31 mouse cellular contexts compared by ENCODE assay signal in the genomic region with DNA sequence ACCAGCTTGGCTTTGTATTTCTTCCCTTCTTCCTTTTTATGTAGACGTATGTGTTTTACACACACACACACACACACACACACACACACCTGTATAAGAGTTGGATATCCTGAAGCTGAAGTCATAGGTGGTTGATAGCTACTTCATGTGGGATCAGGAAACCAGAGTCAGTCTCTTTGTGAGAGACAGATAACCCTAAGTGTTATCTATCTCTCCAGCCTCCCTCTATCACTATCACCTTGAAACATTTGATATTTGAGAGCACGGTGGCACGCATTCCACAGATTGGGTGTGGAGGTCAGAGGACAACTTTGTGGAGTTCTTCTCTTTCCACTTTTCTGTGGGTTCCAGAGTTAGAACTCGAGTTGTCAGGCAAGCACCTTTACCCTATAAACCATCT. TPM values are rescaled to one million over a fixed set of nuclear protein-coding genes. Genes with fewer than 3 reads are reported as not detected.
A peak's percentile ranks its signal among the peaks of the same experiment; 100 is the strongest.
DNase-seq lines count a peak whose midpoint lies in the region; ATAC-seq and TF ChIP-seq lines count a peak whose summit lies in the region.
"Had no signal": no experiment of that assay in that cellular context is flagged by ENCODE, and none has a peak within 500 bp of the region (broad histone marks: within the 10 kb centered on the region; RNA-seq: fewer than 3 reads in every experiment).

No protein-coding gene starts in this region.

- 46% methylated on average over 4 of the region's 4 CpGs for WGBS in stomach, embryonic 16.5 days
- WGBS in stomach, postnatal 0 days, result 52% methylated on average over 4 of the region's 4 CpGs
- WGBS in intestine, embryonic 15.5 days, result 43% methylated on average over 4 of the region's 4 CpGs
- 22% methylated on average over 4 of the region's 4 CpGs for WGBS in small intestine, adult 2 months

- no peak for DNase-seq in stomach, postnatal 0 days (ENCODE audit: low spot score)
- no peak for DNase-seq in layer of hippocampus, postnatal 25 days (ENCODE audit: extremely low spot score in 1 of 2, low spot score in 1 of 2)
- DNase-seq in layer of hippocampus, postnatal 10 days (ENCODE audit: low spot score in 2 of 2), result no peak
- DNase-seq: adrenal gland, postnatal 10 days; adrenal gland, postnatal 36 days; cerebellum, adult 18-20 months; cerebellum, adult 9-10 months; cerebellum, postnatal 14 days; gastrocnemius, postnatal 10 days; gastrocnemius, postnatal 36 days; heart, adult 2 months; heart, postnatal 14 days; heart, postnatal 4 days had no signal

- ATAC-seq in stomach, embryonic 16.5 days (ENCODE audit: insufficient read depth, low FRiP score), result no peak
- no peak for ATAC-seq in stomach, postnatal 0 days (ENCODE audit: low FRiP score, low TSS enrichment)
- ATAC-seq in intestine, embryonic 15.5 days, result peak; percentile 50
- ATAC-seq: CD4-positive, CD25-positive, alpha-beta regulatory T cell, adult 4 months; forebrain, embryonic 13.5 days; forebrain, embryonic 16.5 days; Patski had no signal

- H3K27me3 ChIP-seq in stomach, embryonic 16.5 days (ENCODE audit: control insufficient read depth, insufficient read depth, low read length), result peaks cover 53% of the 10 kb centered on the region
- H3K27me3 ChIP-seq in stomach, postnatal 0 days (ENCODE audit: control insufficient read depth, insufficient read depth, low read length), result peaks cover 12% of the 10 kb centered on the region; the same call in 1 of the 2 replicates
- H3K27me3 ChIP-seq in intestine, embryonic 15.5 days (replicated peaks), result peaks cover 40% of the 10 kb centered on the region
- no peaks in the 10 kb centered on the region for H3K27me3 ChIP-seq in small intestine, adult 2 months (ENCODE audit: control insufficient read depth, insufficient read depth, low read length)

- H3K27ac ChIP-seq in stomach, embryonic 16.5 days (ENCODE audit: low read length), result 0 out of 2 replicates have a peak overlapping the region, but pooled peaks have one; percentile 4
- no peak overlapping the region for H3K27ac ChIP-seq in stomach, postnatal 0 days (replicated peaks)
- peak overlapping the region; percentile 69 for H3K27ac ChIP-seq in intestine, embryonic 15.5 days
- H3K27ac ChIP-seq in small intestine, adult 2 months (ENCODE audit: insufficient read depth, low read depth, low read length), result peak overlapping the region; percentile 87
- H3K27ac ChIP-seq: forebrain, embryonic 10.5 days; forebrain, embryonic 13.5 days; heart, adult 2 months; heart, embryonic 10.5 days; heart, embryonic 13.5 days; hindbrain, embryonic 14.5 days had no signal

- H3K9me3 ChIP-seq in stomach, embryonic 16.5 days (replicated peaks; ENCODE audit: control insufficient read depth, low read length), result no peaks in the 10 kb centered on the region
- no peaks in the 10 kb centered on the region for H3K9me3 ChIP-seq in stomach, postnatal 0 days (ENCODE audit: control insufficient read depth, low read length)
- H3K9me3 ChIP-seq in intestine, embryonic 15.5 days, result no peaks in the 10 kb centered on the region
- H3K9me3 ChIP-seq: forebrain, embryonic 10.5 days; forebrain, embryonic 13.5 days; heart, embryonic 10.5 days; heart, embryonic 13.5 days had no signal

- peaks cover 12% of the 10 kb centered on the region for H3K4me1 ChIP-seq in stomach, embryonic 16.5 days (ENCODE audit: control insufficient read depth, insufficient read depth, low read length)
- H3K4me1 ChIP-seq in stomach, postnatal 0 days (replicated peaks; ENCODE audit: control insufficient read depth, insufficient read depth), result 0 out of 2 replicates have a peak, but pooled peaks cover 2% of the 10 kb centered on the region
- peaks cover 14% of the 10 kb centered on the region for H3K4me1 ChIP-seq in intestine, embryonic 15.5 days (replicated peaks)
- H3K4me1 ChIP-seq in small intestine, adult 2 months (ENCODE audit: control insufficient read depth, insufficient read depth, insufficient read length, low read length), result peaks cover 30% of the 10 kb centered on the region

- no peak overlapping the region for H3K4me2 ChIP-seq in stomach, embryonic 16.5 days (ENCODE audit: low read depth, low read length)
- H3K4me2 ChIP-seq in stomach, postnatal 0 days (replicated peaks; ENCODE audit: low read depth), result no peak overlapping the region
- peak overlapping the region; percentile 12; the same call in 1 of the 2 replicates for H3K4me2 ChIP-seq in intestine, embryonic 15.5 days (replicated peaks)
- H3K4me2 ChIP-seq: forebrain, embryonic 13.5 days; heart, embryonic 13.5 days; hindbrain, embryonic 14.5 days had no signal

- TF ChIP-seq EP300 in stomach, postnatal 0 days (optimal IDR thresholded peaks at IDR 0.05), result no peak

- H3K9ac ChIP-seq in stomach, embryonic 16.5 days (ENCODE audit: low read length), result no peak overlapping the region
- H3K9ac ChIP-seq in stomach, postnatal 0 days (ENCODE audit: low read length), result no peak overlapping the region
- H3K9ac ChIP-seq in intestine, embryonic 15.5 days, result no peak overlapping the region
- H3K9ac ChIP-seq: forebrain, embryonic 13.5 days; heart, embryonic 13.5 days; hindbrain, embryonic 14.5 days had no signal

- H3K4me3 ChIP-seq in stomach, embryonic 16.5 days (replicated peaks; ENCODE audit: low read length), result no peak overlapping the region
- H3K4me3 ChIP-seq in stomach, postnatal 0 days (ENCODE audit: low read depth, low read length), result no peak overlapping the region
- no peak overlapping the region for H3K4me3 ChIP-seq in intestine, embryonic 15.5 days (replicated peaks)
- no peak overlapping the region for H3K4me3 ChIP-seq in small intestine, adult 2 months (ENCODE audit: low read depth, low read length)
- H3K4me3 ChIP-seq: forebrain, embryonic 10.5 days; forebrain, embryonic 13.5 days; heart, adult 2 months; heart, embryonic 10.5 days; heart, embryonic 13.5 days had no signal

- no peaks in the 10 kb centered on the region for H3K36me3 ChIP-seq in stomach, embryonic 16.5 days (ENCODE audit: control insufficient read depth, insufficient read depth, low read length)
- no peaks in the 10 kb centered on the region for H3K36me3 ChIP-seq in stomach, postnatal 0 days (ENCODE audit: control insufficient read depth, insufficient read depth, low read length)
- no peaks in the 10 kb centered on the region for H3K36me3 ChIP-seq in intestine, embryonic 15.5 days
- H3K36me3 ChIP-seq in small intestine, adult 2 months (ENCODE audit: control insufficient read depth, insufficient read depth, low read length), result peaks cover 22% of the 10 kb centered on the region
- H3K36me3 ChIP-seq: forebrain, embryonic 10.5 days; heart, embryonic 10.5 days; heart, embryonic 13.5 days had no signal

- TF ChIP-seq POLR2A in small intestine, adult 2 months (IDR thresholded peaks at IDR 0.05; ENCODE audit: low read depth, low read length), result no peak

- TF ChIP-seq CTCF in stomach, postnatal 0 days (IDR thresholded peaks at IDR 0.05; ENCODE audit: low read depth), result no peak
- TF ChIP-seq CTCF in small intestine, adult 2 months (IDR thresholded peaks at IDR 0.05; ENCODE audit: extremely low read depth, insufficient read length, insufficient replicate concordance, low read depth, low read length), result no peak

RNA-seq across cellular contexts. Expression of a gene that starts 0.8 kb away (rescaled TPM):
- polyA plus RNA-seq in stomach, embryonic 16.5 days (2015; fragmentation: Nextera tagmentation; extraction: Ambion mirVana), result 9.9 and 10.0 TPM in 2 replicates
- polyA plus RNA-seq in stomach, postnatal 0 days (2015; fragmentation: Nextera tagmentation; extraction: Ambion mirVana), result 1.6 and 1.7 TPM in 2 replicates
- polyA plus RNA-seq in intestine, embryonic 15.5 days (2015; fragmentation: Nextera tagmentation; extraction: Ambion mirVana), result 42.9 and 46.8 TPM in 2 replicates
- 45.0 and 110 TPM in 2 replicates for polyA plus RNA-seq in small intestine, adult 2 months (2012; rRNA removed)
- under 1 TPM; 0.21 to 0.37 TPM for total RNA-seq in layer of hippocampus, postnatal 25 days (2021)
- under 1 TPM; 0.27 to 0.53 TPM for total RNA-seq in layer of hippocampus, postnatal 10 days (2021)
- total RNA-seq: gastrocnemius, adult 18-20 months; gastrocnemius, postnatal 10 days; gastrocnemius, postnatal 36 days; granulocyte monocyte progenitor cell, adult 5-6 weeks; heart, postnatal 14 days; heart, postnatal 4 days had no signal
- polyA plus RNA-seq: CD4-positive, CD25-positive, alpha-beta regulatory T cell, adult 4 months; embryonic facial prominence, embryonic 11.5 days; Patski had no signal

RNA-seq across cellular contexts. Expression of a gene that starts 19.7 kb away (rescaled TPM):
- 1.3 and 19.4 TPM in 2 replicates for polyA plus RNA-seq in stomach, embryonic 16.5 days (2015; fragmentation: Nextera tagmentation; extraction: Ambion mirVana)
- 1.3 and 2.6 TPM in 2 replicates for polyA plus RNA-seq in stomach, postnatal 0 days (2015; fragmentation: Nextera tagmentation; extraction: Ambion mirVana)
- polyA plus RNA-seq in intestine, embryonic 15.5 days (2015; fragmentation: Nextera tagmentation; extraction: Ambion mirVana), result not detected in 2 replicates
- 1.1 and 1.2 TPM in 2 replicates for polyA plus RNA-seq in small intestine, adult 2 months (2012; rRNA removed)
- 1 to 10 TPM; 1.3 to 2.8 TPM for total RNA-seq in layer of hippocampus, postnatal 25 days (2021)
- not detected for total RNA-seq in layer of hippocampus, postnatal 10 days (2021)
- total RNA-seq: granulocyte monocyte progenitor cell, adult 5-6 weeks had no signal
- polyA plus RNA-seq: CD4-positive, CD25-positive, alpha-beta regulatory T cell, adult 4 months; embryonic facial prominence, embryonic 11.5 days; forebrain, embryonic 10.5 days; forebrain, embryonic 13.5 days; forebrain, embryonic 16.5 days; hindbrain, embryonic 11.5 days; hindbrain, embryonic 14.5 days; Patski had no signal

RNA-seq across cellular contexts. Expression of a gene that starts 21.3 kb away (rescaled TPM):
- polyA plus RNA-seq in stomach, embryonic 16.5 days (2015; fragmentation: Nextera tagmentation; extraction: Ambion mirVana), result 25.6 and 27.3 TPM in 2 replicates
- polyA plus RNA-seq in stomach, postnatal 0 days (2015; fragmentation: Nextera tagmentation; extraction: Ambion mirVana), result 10.1 and 12.3 TPM in 2 replicates
- 21.6 and 21.9 TPM in 2 replicates for polyA plus RNA-seq in intestine, embryonic 15.5 days (2015; fragmentation: Nextera tagmentation; extraction: Ambion mirVana)
- polyA plus RNA-seq in small intestine, adult 2 months (2012; rRNA removed), result 10.8 and 15.1 TPM in 2 replicates
- total RNA-seq in layer of hippocampus, postnatal 25 days (2021), result 1 to 10 TPM; 4.0 to 7.1 TPM
- 1 to 10 TPM; 4.2 to 5.0 TPM for total RNA-seq in layer of hippocampus, postnatal 10 days (2021)

RNA-seq across cellular contexts. Expression of a gene that starts 30.2 kb away (rescaled TPM):
- polyA plus RNA-seq in stomach, embryonic 16.5 days (2015; fragmentation: Nextera tagmentation; extraction: Ambion mirVana), result 3.8 and 4.4 TPM in 2 replicates
- 0.58 and 0.82 TPM in 2 replicates for polyA plus RNA-seq in stomach, postnatal 0 days (2015; fragmentation: Nextera tagmentation; extraction: Ambion mirVana)
- polyA plus RNA-seq in intestine, embryonic 15.5 days (2015; fragmentation: Nextera tagmentation; extraction: Ambion mirVana), result 2.4 and 3.4 TPM in 2 replicates
- polyA plus RNA-seq in small intestine, adult 2 months (2012; rRNA removed), result 0.56 and 0.87 TPM in 2 replicates
- total RNA-seq in layer of hippocampus, postnatal 25 days (2021), result not detected
- total RNA-seq in layer of hippocampus, postnatal 10 days (2021), result not detected
- total RNA-seq: gastrocnemius, adult 18-20 months; granulocyte monocyte progenitor cell, adult 5-6 weeks had no signal
- polyA plus RNA-seq: CD4-positive, CD25-positive, alpha-beta regulatory T cell, adult 4 months had no signal

RNA-seq across cellular contexts. Expression of a gene that starts 35.8 kb away (rescaled TPM):
- not detected in 2 replicates for polyA plus RNA-seq in stomach, embryonic 16.5 days (2015; fragmentation: Nextera tagmentation; extraction: Ambion mirVana)
- 0.32 and 0.71 TPM in 2 replicates for polyA plus RNA-seq in stomach, postnatal 0 days (2015; fragmentation: Nextera tagmentation; extraction: Ambion mirVana)
- polyA plus RNA-seq in intestine, embryonic 15.5 days (2015; fragmentation: Nextera tagmentation; extraction: Ambion mirVana), result 0.69 TPM in 1 of 2 replicates, not detected in the other
- polyA plus RNA-seq in small intestine, adult 2 months (2012; rRNA removed), result 1.1 TPM in 1 of 2 replicates, not detected in the other
- not detected for total RNA-seq in layer of hippocampus, postnatal 25 days (2021)
- not detected for total RNA-seq in layer of hippocampus, postnatal 10 days (2021)
- total RNA-seq: adrenal gland, postnatal 10 days; adrenal gland, postnatal 36 days; gastrocnemius, adult 18-20 months; gastrocnemius, postnatal 10 days; gastrocnemius, postnatal 36 days; granulocyte monocyte progenitor cell, adult 5-6 weeks; heart, adult 2 months; heart, postnatal 14 days; heart, postnatal 4 days had no signal
- polyA plus RNA-seq: C2C12; embryonic facial prominence, embryonic 11.5 days; embryonic facial prominence, embryonic 14.5 days; forebrain, embryonic 13.5 days; forebrain, embryonic 16.5 days; heart, adult 2 months; heart, embryonic 10.5 days; heart, embryonic 13.5 days; heart, embryonic 16.5 days; hindbrain, embryonic 11.5 days; hindbrain, embryonic 14.5 days had no signal
